Mouse (Mus musculus): ENCODE data around the gene Vamp8. TPM values are rescaled to one million over a fixed set of nuclear protein-coding genes. Genes with fewer than 3 reads are reported as not detected.

Gene Vamp8
- polyA plus RNA-seq, 1 experiment from 2014 or later: 241 TPM

GRCm38 (mm10) chr6:72370091-72370490 lies 20.4 kb downstream of the Vamp8 start:
- ATAC-seq (replicated peaks; ENCODE audit: low FRiP score, low read depth) (no peak), DNase-seq (ENCODE audit: low spot score) (no peak)
- Histone ChIP-seq H3K9me3 (replicated peaks; ENCODE audit: low read length) (no peaks in the 10 kb centered on the region), H3K36me3 (ENCODE audit: insufficient read depth, low read length) (no peaks in the 10 kb centered on the region), H3K4me2 (ENCODE audit: low read length) (no peak overlapping the region), H3K4me3 (replicated peaks; ENCODE audit: low read depth, low read length) (no peak overlapping the region), H3K9ac (ENCODE audit: low read depth, low read length) (no peak overlapping the region), H3K27ac (no peak overlapping the region), H3K4me1 (replicated peaks; ENCODE audit: insufficient read depth, low read length) (peaks cover 8% of the 10 kb centered on the region; the same call in 1 of the 2 replicates), H3K27me3 (ENCODE audit: insufficient read depth, low read length) (no peaks in the 10 kb centered on the region)
- TF ChIP-seq CTCF (IDR thresholded peaks at IDR 0.05; ENCODE audit: low read depth): no peak
- 73% methylated on average over 12 of the region's 12 CpGs for WGBS

DNA sequence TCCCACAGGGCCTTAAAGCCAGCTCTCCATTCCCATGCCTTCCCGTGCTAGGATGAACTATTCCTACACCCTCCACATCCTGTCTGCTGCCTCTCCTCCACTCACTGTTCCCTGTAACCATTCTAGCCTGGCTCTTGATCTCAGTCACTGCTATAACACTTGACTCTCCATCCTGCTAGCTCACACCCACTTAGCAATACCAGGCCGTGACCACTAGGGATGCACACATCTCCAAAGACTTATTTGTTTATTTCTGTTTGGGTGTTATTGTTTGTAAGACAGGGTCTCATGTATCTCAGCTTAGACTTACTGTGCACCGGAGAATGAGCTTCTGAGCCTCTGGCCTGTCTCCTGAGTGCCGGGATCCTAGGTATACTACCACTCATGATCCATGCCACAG lies 20.9 kb downstream of the Vamp8 start:
- Histone ChIP-seq H3K4me3 (replicated peaks; ENCODE audit: low read depth, low read length) (no peak overlapping the region), H3K4me2 (ENCODE audit: low read length) (no peak overlapping the region), H3K27me3 (ENCODE audit: insufficient read depth, low read length) (no peaks in the 10 kb centered on the region), H3K4me1 (replicated peaks; ENCODE audit: insufficient read depth, low read length) (peaks cover 8% of the 10 kb centered on the region; the same call in 1 of the 2 replicates), H3K9me3 (replicated peaks; ENCODE audit: low read length) (no peaks in the 10 kb centered on the region), H3K9ac (ENCODE audit: low read depth, low read length) (no peak overlapping the region), H3K27ac (no peak overlapping the region), H3K36me3 (ENCODE audit: insufficient read depth, low read length) (no peaks in the 10 kb centered on the region)
- 80% methylated on average over 4 of the region's 4 CpGs for WGBS
- ATAC-seq (replicated peaks; ENCODE audit: low FRiP score, low read depth): no peak
- peak; percentile 15; the same call in 1 of the 2 replicates for TF ChIP-seq CTCF (IDR thresholded peaks at IDR 0.05; ENCODE audit: low read depth)
- no peak for DNase-seq (ENCODE audit: low spot score)

GRCm38 (mm10) chr6:72367460-72367974 lies 23.0 kb downstream of the Vamp8 start:
- no peak for ATAC-seq (replicated peaks; ENCODE audit: low FRiP score, low read depth)
- Histone ChIP-seq H3K27ac (no peak overlapping the region), H3K36me3 (ENCODE audit: insufficient read depth, low read length) (no peaks in the 10 kb centered on the region), H3K4me3 (replicated peaks; ENCODE audit: low read depth, low read length) (no peak overlapping the region), H3K4me1 (replicated peaks; ENCODE audit: insufficient read depth, low read length) (peaks cover 8% of the 10 kb centered on the region; the same call in 1 of the 2 replicates), H3K9ac (ENCODE audit: low read depth, low read length) (no peak overlapping the region), H3K4me2 (ENCODE audit: low read length) (no peak overlapping the region), H3K27me3 (ENCODE audit: insufficient read depth, low read length) (no peaks in the 10 kb centered on the region), H3K9me3 (replicated peaks; ENCODE audit: low read length) (no peaks in the 10 kb centered on the region)
- TF ChIP-seq CTCF (IDR thresholded peaks at IDR 0.05; ENCODE audit: low read depth): no peak
- no peak for DNase-seq (ENCODE audit: low spot score)
- 78% methylated on average over 4 of the region's 4 CpGs for WGBS

DNA sequence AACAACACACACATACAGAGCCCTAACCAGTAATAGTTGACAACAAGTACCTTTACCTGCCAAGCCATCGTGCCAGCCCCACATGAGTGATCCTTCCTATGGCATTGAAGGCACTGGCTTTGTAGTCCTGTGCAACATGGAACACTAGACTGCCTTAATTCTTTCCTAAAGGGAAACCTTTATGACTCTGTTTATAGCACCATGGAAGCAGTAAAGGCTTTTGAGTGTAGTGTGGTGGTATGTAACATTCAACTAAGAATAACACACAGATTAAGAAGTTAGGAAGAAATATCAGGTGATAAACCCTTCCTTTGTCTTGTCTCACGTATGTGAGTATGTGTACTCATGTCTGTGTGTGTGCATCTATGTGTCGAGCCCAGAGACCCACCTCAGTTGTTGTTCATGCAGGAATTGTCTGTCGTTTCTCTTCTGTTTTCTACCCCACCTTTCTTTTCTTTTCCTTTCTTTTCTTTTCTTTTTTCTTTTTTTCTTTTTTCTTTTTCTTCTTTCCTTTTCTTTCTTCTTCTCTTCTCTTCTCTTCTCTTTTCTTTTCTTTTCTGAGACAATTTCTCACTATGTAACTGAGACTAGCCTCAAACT lies 23.6 kb downstream of the Vamp8 start, which contains the start of gene Rnf181:
Gene Rnf181 (minus strand): TSS at position 113 of the 600 bp plus-strand sequence.
- peaks cover 8% of the 10 kb centered on the region; the same call in 1 of the 2 replicates for H3K4me1 ChIP-seq (replicated peaks; ENCODE audit: insufficient read depth, low read length)
- DNase-seq (ENCODE audit: low spot score) (no peak), ATAC-seq (replicated peaks; ENCODE audit: low FRiP score, low read depth) (no peak)
- no peaks in the 10 kb centered on the region for H3K27me3 ChIP-seq (ENCODE audit: insufficient read depth, low read length)
- no peak for TF ChIP-seq CTCF (IDR thresholded peaks at IDR 0.05; ENCODE audit: low read depth)
- 80% methylated on average over 4 of the region's 4 CpGs for WGBS
- no peaks in the 10 kb centered on the region for H3K36me3 ChIP-seq (ENCODE audit: insufficient read depth, low read length)
- no peaks in the 10 kb centered on the region for H3K9me3 ChIP-seq (replicated peaks; ENCODE audit: low read length)
- no peak within 1 kb of the TSS for H3K4me3 ChIP-seq (replicated peaks; ENCODE audit: low read depth, low read length)
- H3K9ac ChIP-seq (ENCODE audit: low read depth, low read length): no peak within 1 kb of the TSS
- H3K4me2 ChIP-seq (ENCODE audit: low read length): no peak within 1 kb of the TSS
- H3K27ac ChIP-seq: no peak within 1 kb of the TSS

GRCm38 (mm10) chr6:72366304-72366703 lies 24.2 kb downstream of the Vamp8 start:
- H3K36me3 ChIP-seq (ENCODE audit: insufficient read depth, low read length): no peaks in the 10 kb centered on the region
- no peak overlapping the region for H3K4me2 ChIP-seq (ENCODE audit: low read length)
- H3K4me3 ChIP-seq (replicated peaks; ENCODE audit: low read depth, low read length): no peak overlapping the region
- no peak for TF ChIP-seq CTCF (IDR thresholded peaks at IDR 0.05; ENCODE audit: low read depth)
- H3K9ac ChIP-seq (ENCODE audit: low read depth, low read length): no peak overlapping the region
- no peaks in the 10 kb centered on the region for H3K27me3 ChIP-seq (ENCODE audit: insufficient read depth, low read length)
- WGBS: 45% methylated on average over 3 of the region's 3 CpGs
- no peak for DNase-seq (ENCODE audit: low spot score)
- ATAC-seq (replicated peaks; ENCODE audit: low FRiP score, low read depth): no peak
- H3K27ac ChIP-seq: no peak overlapping the region
- peaks cover 8% of the 10 kb centered on the region; the same call in 1 of the 2 replicates for H3K4me1 ChIP-seq (replicated peaks; ENCODE audit: insufficient read depth, low read length)
- H3K9me3 ChIP-seq (replicated peaks; ENCODE audit: low read length): no peaks in the 10 kb centered on the region

GRCm38 (mm10) chr6:72364985-72365384 lies 25.5 kb downstream of the Vamp8 start:
- Histone ChIP-seq H3K9me3 (replicated peaks; ENCODE audit: low read length) (no peaks in the 10 kb centered on the region), H3K9ac (ENCODE audit: low read depth, low read length) (no peak overlapping the region), H3K27me3 (ENCODE audit: insufficient read depth, low read length) (no peaks in the 10 kb centered on the region), H3K4me3 (replicated peaks; ENCODE audit: low read depth, low read length) (no peak overlapping the region), H3K4me1 (replicated peaks; ENCODE audit: insufficient read depth, low read length) (peaks cover 13% of the 10 kb centered on the region; the same call in 1 of the 2 replicates), H3K4me2 (ENCODE audit: low read length) (no peak overlapping the region), H3K27ac (no peak overlapping the region), H3K36me3 (ENCODE audit: insufficient read depth, low read length) (no peaks in the 10 kb centered on the region)
- TF ChIP-seq CTCF (IDR thresholded peaks at IDR 0.05; ENCODE audit: low read depth): no peak
- ATAC-seq (replicated peaks; ENCODE audit: low FRiP score, low read depth) (no peak), DNase-seq (ENCODE audit: low spot score) (no peak)
- 66% methylated on average over 6 of the region's 6 CpGs for WGBS
